Mouse (Mus musculus): ENCODE data around the gene Cux2.

DNA sequence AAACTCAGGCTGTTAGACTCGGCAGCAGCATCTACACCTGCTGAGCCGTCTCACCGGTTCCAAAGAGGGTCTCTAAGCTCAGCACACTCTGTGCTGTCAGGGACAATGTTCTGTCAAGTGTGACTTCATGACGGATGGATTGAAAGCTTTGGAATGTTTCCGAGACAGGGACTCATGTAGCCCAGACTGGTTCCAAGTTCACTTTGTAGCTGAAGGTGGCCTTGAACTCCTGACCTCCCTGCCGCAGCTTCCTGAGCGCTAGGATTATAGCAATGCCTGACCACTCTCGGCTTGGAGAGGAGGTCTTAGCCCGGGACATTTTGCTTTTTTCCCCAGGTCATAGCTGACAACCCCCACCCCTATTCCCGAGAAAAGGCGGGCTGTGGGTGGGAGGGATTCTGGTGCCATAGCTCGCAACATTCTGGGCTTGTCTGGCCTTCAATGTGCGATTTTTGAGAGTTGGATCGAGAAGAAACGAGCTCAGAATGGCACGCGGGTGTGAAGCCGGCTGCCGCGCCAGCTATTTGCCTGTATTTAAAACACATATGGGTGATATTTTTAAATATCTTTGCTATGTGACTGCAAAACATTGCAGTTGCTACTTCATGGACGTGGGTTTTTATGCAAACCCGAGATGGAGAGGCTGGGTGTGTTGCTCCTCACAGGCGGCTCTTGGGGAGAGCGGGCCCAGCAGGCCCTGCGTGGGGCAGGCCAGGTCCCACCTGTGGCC, 13.5 kb upstream of the Cux2 start:
- no peak for TF ChIP-seq CTCF (conservative IDR thresholded peaks at IDR 0.05; ENCODE audit: insufficient read depth, insufficient read length, low read depth, low read length)
- no peak for TF ChIP-seq POLR2A (IDR thresholded peaks at IDR 0.05; ENCODE audit: low read depth, low read length)
